Mouse (Mus musculus) gastrocnemius, postnatal 14 days (tissue): Measurements from ENCODE around the gene Dusp2. TPM values are rescaled to one million over a fixed set of nuclear protein-coding genes. Genes with fewer than 3 reads are reported as not detected.

Source experiments
- DNase-seq: peaks from one replicate; pipeline ENCODE4 v3.0.0; 2021; ENCODE audit warnings: mixed read lengths
- intact Hi-C: fragments of 180-260 bp; cut with DNase I; formaldehyde crosslinking; loops from one replicate; pipeline ENCODE4 v1.15.1; 2025; ENCODE audit warnings: low total_unique reads
- total RNA-seq, 2 experiments: library from RNA; stranded (reverse); gene quantifications; 2 replicates each; pipeline ENCODE4 v1.2.3; 2021

Dusp2 gene
- total RNA-seq, 2 experiments from 2014 or later: 1.6 TPM

- DNase-seq: no peak
- intact Hi-C loops: no loop called here
These were observed 17.8 kb upstream of the Dusp2 start for GRCm38 (mm10) chr2:127318136-127318535.

DNA sequence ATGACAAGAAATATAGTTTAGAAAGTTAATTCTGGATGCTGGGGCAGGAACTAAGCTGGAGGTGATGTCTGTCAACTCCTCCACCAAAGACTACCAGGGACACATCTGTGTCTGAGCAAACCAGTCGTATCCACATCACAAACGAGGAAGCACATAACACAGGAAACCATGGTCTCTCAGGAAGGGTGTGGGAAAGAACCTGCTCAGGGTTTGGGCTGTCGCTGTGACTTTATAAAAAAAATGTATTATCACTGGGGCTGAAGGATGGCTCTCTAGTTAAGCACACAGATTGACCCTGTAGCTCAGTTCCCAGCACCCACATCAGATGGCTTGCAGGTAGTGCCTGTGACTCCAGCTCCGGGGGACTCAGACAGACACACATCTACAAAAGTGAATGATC, 16.9 kb upstream of the Dusp2 start:
- intact Hi-C loops: no loop called here
- no peak for DNase-seq

GRCm38 (mm10) chr2:127322671-127323285, 13.2 kb upstream of the Dusp2 start:
- intact Hi-C loops: no loop called here
- DNase-seq: no peak

GRCm38 (mm10) chr2:127323667-127324066, 12.3 kb upstream of the Dusp2 start:
- DNase-seq: no peak
- intact Hi-C loops: no loop called here

- intact Hi-C loops: no loop called here
- no peak for DNase-seq
These were observed 11.5 kb upstream of the Dusp2 start for GRCm38 (mm10) chr2:127324456-127324855.

DNA sequence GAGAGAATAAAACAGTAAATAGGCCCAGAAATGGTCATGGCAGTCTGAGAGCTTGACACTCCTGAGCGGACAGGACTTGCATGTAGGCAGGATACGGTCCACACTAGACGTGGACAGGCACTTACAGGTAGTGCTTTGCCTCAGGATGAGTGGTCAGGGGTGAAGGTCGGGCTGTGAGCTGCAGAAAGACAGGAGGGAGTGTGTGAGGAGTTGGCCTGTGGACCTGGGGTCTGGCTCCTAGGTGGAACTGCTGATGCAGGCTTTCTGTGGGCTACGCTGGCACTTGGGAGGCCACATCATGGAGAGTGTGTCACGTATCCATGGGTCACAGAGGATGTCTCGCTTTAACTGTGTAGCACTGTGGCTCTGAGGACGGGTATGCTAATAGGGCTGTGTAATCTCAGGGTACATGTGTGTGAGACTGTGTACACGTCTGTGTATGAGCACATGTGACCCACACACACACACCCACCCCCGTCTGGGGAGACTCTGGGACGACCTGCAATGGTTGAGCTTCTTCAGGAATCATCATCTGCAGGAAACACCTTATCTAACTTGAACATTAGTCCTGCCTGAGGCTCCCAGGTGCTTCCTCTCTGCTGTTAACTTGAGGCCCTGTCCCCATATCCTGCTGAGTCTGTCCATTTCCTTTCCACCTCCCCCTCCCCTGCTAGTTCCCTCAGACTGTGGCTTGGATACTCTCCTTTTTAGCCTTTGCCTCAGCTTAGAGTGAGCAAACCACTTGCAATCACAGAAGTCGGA, 7.7 kb upstream of the Dusp2 start:
- DNase-seq: no peak
- intact Hi-C loops: no loop called here

GRCm38 (mm10) chr2:127332807-127333570, 3.0 kb upstream of the Dusp2 start:
- intact Hi-C loops: loop anchor here (10.0 kb wide), 1 partner anchor 88 kb away; the partner anchor contains the start of genes Ciao1 and Tmem127
- DNase-seq: no peak

GRCm38 (mm10) chr2:127333945-127334603, 1.9 kb upstream of the Dusp2 start:
- intact Hi-C loops: loop anchor here (10.0 kb wide), 1 partner anchor 89 kb away; the partner anchor contains the start of genes Ciao1 and Tmem127

DNA sequence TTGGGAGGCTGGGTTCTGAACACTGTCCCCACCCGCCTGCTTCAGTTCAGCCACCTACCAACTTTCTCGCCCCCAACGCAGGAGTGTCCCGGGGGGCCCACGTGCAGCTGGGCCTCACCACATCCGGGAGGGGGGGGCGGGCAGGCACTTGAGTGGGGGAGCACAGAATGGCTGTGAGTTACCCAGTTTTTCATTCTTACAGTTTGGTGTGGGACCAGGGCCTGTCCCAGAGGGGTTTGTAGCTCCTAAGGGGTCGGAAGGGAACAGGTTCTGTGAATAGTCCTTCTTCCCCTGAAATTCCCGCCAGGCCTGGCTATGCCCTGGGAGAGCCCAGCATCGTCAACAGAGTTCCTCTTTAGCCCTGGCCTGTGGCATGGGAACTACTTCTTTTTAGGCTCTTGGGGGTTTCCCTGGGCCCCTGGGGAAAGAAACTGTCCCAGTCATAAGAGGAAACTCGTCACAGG, 849 bp upstream of the Dusp2 start:
- intact Hi-C loops: loop anchor here (10.0 kb wide), 1 partner anchor 90 kb away; the partner anchor contains the start of genes Ciao1 and Tmem127
- no peak for DNase-seq

More at GRCm38 (mm10) chr2:127333945-127334603, 1.9 kb upstream of the Dusp2 start:
- no peak for DNase-seq

GRCm38 (mm10) chr2:127336497-127336832, 506 bp downstream of the Dusp2 start:
- intact Hi-C loops: loop anchor here (10.0 kb wide), 1 partner anchor 92 kb away; the partner anchor contains the start of genes Ciao1 and Tmem127
- no peak for DNase-seq

- intact Hi-C loops: loop anchor here (10.0 kb wide), 1 partner anchor 92 kb away; the partner anchor contains the start of genes Ciao1 and Tmem127
- no peak for DNase-seq
These were observed 926 bp downstream of the Dusp2 start for GRCm38 (mm10) chr2:127336885-127337284.

DNA sequence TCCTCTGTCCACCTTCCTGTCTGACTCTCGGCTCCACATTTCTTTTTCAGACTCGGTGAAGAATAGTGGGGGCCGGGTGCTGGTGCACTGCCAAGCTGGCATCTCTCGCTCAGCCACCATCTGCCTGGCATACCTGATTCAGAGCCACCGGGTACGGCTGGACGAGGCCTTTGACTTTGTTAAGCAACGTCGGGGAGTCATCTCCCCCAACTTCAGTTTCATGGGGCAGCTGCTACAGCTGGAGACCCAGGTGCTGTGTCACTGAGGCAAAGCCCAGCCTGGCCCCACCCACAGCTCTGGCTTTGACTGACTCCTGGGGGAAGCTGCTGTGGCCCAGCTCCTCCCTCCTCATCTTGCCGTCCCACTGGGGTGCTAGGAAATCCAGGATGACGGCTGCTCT, 1.6 kb downstream of the Dusp2 start:
- no peak for DNase-seq
- intact Hi-C loops: loop anchor here (10.0 kb wide), 1 partner anchor 93 kb away; the partner anchor contains the start of genes Ciao1 and Tmem127

DNA sequence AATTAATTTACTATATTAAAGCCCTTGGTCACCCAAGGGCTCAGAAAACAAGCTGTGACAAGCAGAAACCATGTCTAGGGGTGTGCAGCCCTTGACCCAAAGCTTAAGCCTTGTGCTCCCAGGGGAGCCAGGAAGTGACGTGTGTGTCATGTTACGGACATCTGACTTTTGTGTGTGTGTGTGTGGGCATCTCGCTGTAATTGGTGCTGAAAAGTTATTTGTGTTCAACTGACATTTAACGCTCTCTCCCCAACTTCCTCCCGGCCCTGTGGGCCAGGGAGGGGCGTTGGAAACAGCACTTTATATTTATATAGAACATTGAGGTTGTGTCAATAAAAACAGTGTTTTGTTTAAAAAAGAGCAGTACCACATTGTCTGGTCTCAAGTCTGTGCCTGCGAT, 2.1 kb downstream of the Dusp2 start:
- intact Hi-C loops: loop anchor here (10.0 kb wide), 1 partner anchor 93 kb away; the partner anchor contains the start of genes Ciao1 and Tmem127
- DNase-seq: no peak

GRCm38 (mm10) chr2:127338416-127338815, 2.5 kb downstream of the Dusp2 start, which contains the start of gene Astl:
Gene Astl (plus strand): TSS chr2:127338639.
- intact Hi-C loops: loop anchor here (10.0 kb wide), 1 partner anchor 94 kb away; the partner anchor contains the start of genes Ciao1 and Tmem127
- DNase-seq: no peak

- intact Hi-C loops: loop anchor here (10.0 kb wide), 1 partner anchor 94 kb away; the partner anchor contains the start of genes Ciao1 and Tmem127
- no peak for DNase-seq
These were observed 2.9 kb downstream of the Dusp2 start for GRCm38 (mm10) chr2:127338833-127339232.

DNA sequence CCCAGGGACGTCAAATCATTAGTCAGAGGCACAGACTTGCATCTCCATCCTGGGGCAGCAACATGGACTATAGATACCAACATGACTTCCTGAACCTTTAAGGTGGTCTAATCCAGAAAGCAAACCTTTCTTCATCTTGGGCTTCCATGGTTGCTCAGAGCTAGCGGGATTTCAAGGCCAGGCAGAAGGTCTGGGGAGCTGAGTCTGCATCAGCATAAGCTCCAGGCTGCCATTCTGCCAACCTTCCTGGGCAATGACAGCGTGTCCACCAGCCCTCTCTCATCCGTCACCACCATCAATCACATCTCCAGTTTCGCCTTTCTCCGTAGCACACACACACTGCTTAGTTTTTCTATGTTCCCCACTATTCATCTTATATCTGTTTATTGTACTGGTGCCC, 3.3 kb downstream of the Dusp2 start:
- intact Hi-C loops: loop anchor here (10.0 kb wide), 1 partner anchor 94 kb away; the partner anchor contains the start of genes Ciao1 and Tmem127
- DNase-seq: no peak

DNA sequence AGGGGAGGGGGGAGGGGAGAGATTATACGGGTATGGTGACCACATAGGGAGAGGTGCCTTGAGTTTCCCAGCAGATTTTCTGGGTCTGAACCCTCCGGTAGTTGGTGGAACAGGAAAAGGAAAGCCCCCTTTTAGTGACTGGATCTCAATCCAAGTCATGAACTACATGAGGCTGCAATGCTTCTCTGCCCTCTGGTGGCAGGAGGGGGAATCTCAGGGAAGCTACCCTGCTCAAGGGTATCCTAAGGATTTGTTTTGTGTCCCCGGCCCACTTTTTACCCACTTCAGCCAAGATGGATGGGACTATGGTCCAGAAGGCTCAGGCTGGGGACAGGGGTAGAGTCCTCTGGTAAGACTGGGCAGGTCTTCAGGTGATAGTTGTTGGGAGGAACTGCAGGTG, 5.2 kb downstream of the Dusp2 start:
- intact Hi-C loops: loop anchor here (5.0 kb wide), 1 partner anchor 34 kb away; no protein-coding TSS in a partner anchor
- DNase-seq: peak; percentile 53

DNA sequence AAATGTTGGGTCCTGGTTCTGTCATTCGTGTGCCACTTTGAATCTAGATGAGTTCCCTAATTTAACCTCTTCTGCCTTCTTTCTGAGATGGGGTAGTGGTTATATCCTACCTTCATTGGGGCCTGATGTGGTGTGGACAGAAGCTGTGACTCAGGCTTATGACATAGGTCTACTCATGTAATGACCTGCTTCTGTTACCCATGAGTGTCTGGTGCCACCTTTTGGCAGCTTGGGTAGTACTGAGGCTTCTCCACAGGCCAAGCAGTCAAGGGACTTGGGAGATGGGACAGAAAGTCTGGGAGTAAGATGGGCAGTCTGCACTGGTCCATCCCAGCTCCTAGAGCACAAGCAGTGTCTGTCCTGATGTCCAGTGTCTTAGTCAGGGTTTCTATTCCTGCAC, 10.4 kb downstream of the Dusp2 start:
- DNase-seq: no peak
- intact Hi-C loops: no loop called here
